Mouse (Mus musculus) MEL (cell line): ENCODE measurements around the gene Nfia. TPM values are rescaled to one million over a fixed set of nuclear protein-coding genes. Genes with fewer than 3 reads are reported as not detected.

ENCODE experiments used
- DNase-seq: peaks from one replicate; pipeline ENCODE4 v3.0.0; 2011; ENCODE audit warnings: low read depth, low spot score
- H3K27ac ChIP-seq: 2 replicates; pipeline ENCODE4 v1.5.1; 2012; ENCODE audit warnings: low read depth, mild to moderate bottlenecking, control low read depth, low read length, moderate library complexity; ENCODE audit not compliant: control insufficient read depth
- H3K27me3 ChIP-seq, 2 experiments: fragments of 150-350 bp in 1 of 2; sonication (generic) in 1 of 2; 2 replicates each; pipeline ENCODE4 v1.6.1; 2012; ENCODE audit warnings: low read length in 2 of 2, mild to moderate bottlenecking in 2 of 2, improper control_type of control experiment in 1 of 2, moderate library complexity in 1 of 2; ENCODE audit not compliant: insufficient read depth in 2 of 2, control insufficient read depth in 1 of 2
- H3K36me3 ChIP-seq, 2 experiments: 2 replicates each; pipeline ENCODE4 v1.6.1; 2012 to 2014; ENCODE audit warnings: low read length in 2 of 2, improper control_type of control experiment in 1 of 2, inconsistent platforms in 1 of 2, mild to moderate bottlenecking in 1 of 2; ENCODE audit not compliant: insufficient read depth in 2 of 2, control insufficient read depth in 1 of 2
- H3K4me1 ChIP-seq, 2 experiments: fragments of 150-350 bp in 1 of 2; sonication (generic) in 1 of 2; 2 replicates each; pipeline ENCODE4 v1.6.1; 2012; ENCODE audit warnings: low read length in 2 of 2, improper control_type of control experiment in 1 of 2, mild to moderate bottlenecking in 1 of 2; ENCODE audit not compliant: insufficient read depth in 2 of 2, control insufficient read depth in 1 of 2
- H3K4me3 ChIP-seq, 2 experiments: fragments of 150-350 bp in 1 of 2; sonication (generic) in 1 of 2; 2 replicates each; pipeline ENCODE4 v1.5.1; 2012; ENCODE audit warnings: low read depth in 2 of 2, low read length in 2 of 2, mild to moderate bottlenecking in 2 of 2, moderate library complexity in 2 of 2, control low read depth in 1 of 2, improper control_type of control experiment in 1 of 2; ENCODE audit not compliant: control insufficient read depth in 1 of 2, insufficient read depth in 1 of 2
- H3K79me2 ChIP-seq: 2 replicates; pipeline ENCODE4 v1.6.1; 2012; ENCODE audit warnings: mild to moderate bottlenecking, low read length, moderate library complexity; ENCODE audit not compliant: control insufficient read depth, poor library complexity, insufficient read depth
- H3K9ac ChIP-seq: 2 replicates; pipeline ENCODE4 v1.6.1; 2012; ENCODE audit warnings: low read depth, mild to moderate bottlenecking, control low read depth, low read length, moderate library complexity; ENCODE audit not compliant: control insufficient read depth, poor library complexity, severe bottlenecking
- H3K9me3 ChIP-seq: fragments of 150-350 bp; sonication (generic); replicated peaks from 2 replicates; pipeline ENCODE4 v1.6.1; 2012; ENCODE audit warnings: mild to moderate bottlenecking, low read length, improper control_type of control experiment, moderate library complexity; ENCODE audit not compliant: insufficient read depth
- BHLHE40 ChIP-seq: IDR thresholded peaks from 2 replicates; pipeline ENCODE4 v1.6.1; 2012; ENCODE audit warnings: low read depth, mild to moderate bottlenecking, inconsistent platforms, low read length, improper control_type of control experiment, borderline replicate concordance
- CTCF ChIP-seq, 3 experiments: IDR thresholded peaks in 2 of 3; conservative IDR thresholded peaks in 1 of 3; 2 replicates each; pipeline ENCODE4 v1.5.1; 2011 to 2012; ENCODE audit warnings: low read length in 3 of 3, low read depth in 2 of 3, mild to moderate bottlenecking in 2 of 3, improper control_type of control experiment in 1 of 3, inconsistent platforms in 1 of 3, mixed read lengths in 1 of 3, moderate library complexity in 1 of 3; ENCODE audit not compliant: control insufficient read depth in 1 of 3, insufficient read depth in 1 of 3, poor library complexity in 1 of 3, severe bottlenecking in 1 of 3
- ETS1 ChIP-seq: IDR thresholded peaks from 2 replicates; pipeline ENCODE4 v1.6.1; 2012; ENCODE audit warnings: low read depth, mild to moderate bottlenecking, inconsistent platforms, low read length, improper control_type of control experiment, moderate library complexity
- GATA1 ChIP-seq: IDR thresholded peaks from 2 replicates; pipeline ENCODE4 v1.6.1; 2011; ENCODE audit warnings: low read depth, low read length, improper control_type of control experiment
- HCFC1 ChIP-seq: IDR thresholded peaks from 2 replicates; pipeline ENCODE4 v1.6.1; 2012; ENCODE audit warnings: low read depth, mild to moderate bottlenecking, inconsistent platforms, low read length, improper control_type of control experiment, moderate library complexity
- MAFK ChIP-seq: IDR thresholded peaks from 2 replicates; pipeline ENCODE4 v1.6.1; 2011; ENCODE audit warnings: low read depth, mild to moderate bottlenecking, low read length, improper control_type of control experiment, borderline replicate concordance
- MAX ChIP-seq: IDR thresholded peaks from 2 replicates; pipeline ENCODE4 v1.6.1; 2011; ENCODE audit warnings: low read length, improper control_type of control experiment
- MAZ ChIP-seq: IDR thresholded peaks from 2 replicates; pipeline ENCODE4 v1.6.1; 2012; ENCODE audit warnings: low read depth, mild to moderate bottlenecking, inconsistent platforms, low read length, improper control_type of control experiment
- MEF2A ChIP-seq: IDR thresholded peaks from 2 replicates; pipeline ENCODE4 v1.6.1; 2014; ENCODE audit warnings: low read depth, mild to moderate bottlenecking, inconsistent platforms, low read length, improper control_type of control experiment; ENCODE audit not compliant: poor library complexity, insufficient replicate concordance, severe bottlenecking; ENCODE audit errors: extremely low read depth
- MXI1 ChIP-seq: IDR thresholded peaks from 2 replicates; pipeline ENCODE4 v1.6.1; 2011; ENCODE audit warnings: mild to moderate bottlenecking, low read depth, low read length, improper control_type of control experiment
- NELFE ChIP-seq: IDR thresholded peaks from 2 replicates; pipeline ENCODE4 v1.6.1; 2011; ENCODE audit warnings: low read depth, low read length, improper control_type of control experiment
- POLR2A ChIP-seq, 2 experiments: IDR thresholded peaks; 2 replicates each; pipeline ENCODE4 v1.6.1; 2011 to 2012; ENCODE audit warnings: low read length in 2 of 2, mild to moderate bottlenecking in 2 of 2, control low read depth in 1 of 2, improper control_type of control experiment in 1 of 2, low read depth in 1 of 2, moderate library complexity in 1 of 2; ENCODE audit not compliant: control insufficient read depth in 1 of 2, insufficient read depth in 1 of 2, poor library complexity in 1 of 2
- RAD21 ChIP-seq: IDR thresholded peaks from 2 replicates; pipeline ENCODE4 v1.6.1; 2011; ENCODE audit warnings: mild to moderate bottlenecking, low read depth, low read length, improper control_type of control experiment
- RCOR1 ChIP-seq: IDR thresholded peaks from 2 replicates; pipeline ENCODE4 v1.6.1; 2012; ENCODE audit warnings: low read depth, mild to moderate bottlenecking, inconsistent platforms, low read length, improper control_type of control experiment
- TAL1 ChIP-seq: IDR thresholded peaks from 2 replicates; pipeline ENCODE4 v1.6.1; 2012; ENCODE audit warnings: mild to moderate bottlenecking, inconsistent platforms, low read length, moderate library complexity, mixed read lengths
- TCF12 ChIP-seq: IDR thresholded peaks from 2 replicates; pipeline ENCODE4 v1.6.1; 2014; ENCODE audit warnings: low read depth, mild to moderate bottlenecking, inconsistent platforms, low read length, improper control_type of control experiment, moderate library complexity
- USF1 ChIP-seq: IDR thresholded peaks from 2 replicates; pipeline ENCODE4 v1.6.1; 2014; ENCODE audit warnings: low read depth, mild to moderate bottlenecking, inconsistent platforms, low read length, improper control_type of control experiment, moderate library complexity
- USF2 ChIP-seq, 2 experiments: IDR thresholded peaks; 2 replicates each; pipeline ENCODE4 v1.6.1; 2011 to 2012; ENCODE audit warnings: improper control_type of control experiment in 2 of 2, low read length in 2 of 2, borderline replicate concordance in 1 of 2, inconsistent platforms in 1 of 2, low read depth in 1 of 2, mild to moderate bottlenecking in 1 of 2; ENCODE audit not compliant: insufficient read depth in 1 of 2
- ZC3H11A ChIP-seq: IDR thresholded peaks from 2 replicates; pipeline ENCODE4 v1.6.1; 2012; ENCODE audit warnings: low read depth, mild to moderate bottlenecking, inconsistent platforms, low read length, improper control_type of control experiment
- polyA plus RNA-seq, 2 experiments: library from polyadenylated mRNA; stranded (reverse) in 1 of 2; unstranded in 1 of 2; fragments of >175 nt in 1 of 2; fragments of >200 nt in 1 of 2; gene quantifications; 2 replicates each; pipeline versions ENCODE4 v1.2.1 to v1.2.4; 2012; ENCODE audit warnings: low replicate concordance in 2 of 2, low read depth in 1 of 2; ENCODE audit not compliant: insufficient read length in 2 of 2, insufficient read depth in 1 of 2, missing spikeins in 1 of 2
- total RNA-seq: library from RNA; depleted of rRNA; stranded (reverse); fragments of 300-350 nt; gene quantifications from 2 replicates; pipeline ENCODE4 v1.2.3, GENCODE M21; 2012

Nfia gene
- total and polyA plus RNA-seq, 3 experiments = 10.2 to 20.5 (median 13.4) TPM

- TF ChIP-seq ETS1 (no peak), HCFC1 (no peak), USF1 (peak; percentile 70), RCOR1 (no peak), MAZ (no peak), POLR2A (IDR thresholded peaks at IDR 0.05; ENCODE audit: control insufficient read depth in 1 of 2, insufficient read depth in 1 of 2, low read depth in 1 of 2, low read length in 2 of 2, poor library complexity in 1 of 2) (no peak), MXI1 (peak; percentile 28; the same call in 1 of the 2 replicates)
Measured at GRCm38 (mm10) chr4:97767025-97767424, 5.5 kb upstream of the Nfia start (continued).

DNA sequence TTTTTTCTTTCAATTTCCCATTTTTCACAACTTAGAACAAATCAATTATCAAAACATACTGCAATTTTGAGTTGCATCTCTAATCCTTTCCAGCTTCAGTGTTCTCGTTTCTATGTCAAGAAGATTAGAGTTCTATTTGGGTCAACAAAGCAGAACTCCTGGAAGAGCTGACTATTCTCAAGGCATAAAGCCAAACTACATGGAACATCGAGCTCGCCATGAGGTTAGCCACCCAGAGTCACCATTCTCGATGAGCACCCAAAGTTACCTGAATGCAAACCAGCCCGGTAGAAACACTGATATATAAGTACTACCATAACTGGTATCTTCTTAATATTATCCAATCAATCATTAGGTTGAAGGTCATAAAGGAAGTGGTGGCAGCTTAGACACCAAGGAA lies 5.0 kb upstream of the Nfia start:
- no peaks in the 10 kb centered on the region for H3K79me2 ChIP-seq
- no peaks in the 10 kb centered on the region for H3K9me3 ChIP-seq
- no peak overlapping the region for H3K4me3 ChIP-seq
- no peak for TF ChIP-seq MEF2A
- TF ChIP-seq ETS1 = no peak
- no peak for TF ChIP-seq USF1
- no peak for TF ChIP-seq GATA1
- TF ChIP-seq MAZ = no peak
- no peak for TF ChIP-seq RAD21
- TF ChIP-seq TCF12 = no peak
- TF ChIP-seq MAFK = no peak
- no peak for TF ChIP-seq MXI1
- TF ChIP-seq NELFE = no peak
- no peak for TF ChIP-seq MAX
- no peak for TF ChIP-seq TAL1
- no peak for TF ChIP-seq CTCF (IDR thresholded peaks at IDR 0.05 in 2 of 3, conservative IDR thresholded peaks at IDR 0.05 in 1 of 3; ENCODE audit: control insufficient read depth in 1 of 3, insufficient read depth in 1 of 3, low read depth in 2 of 3, low read length in 3 of 3, poor library complexity in 1 of 3, severe bottlenecking in 1 of 3)
- no peak for TF ChIP-seq ZC3H11A
- no peak for TF ChIP-seq USF2 (IDR thresholded peaks at IDR 0.05; ENCODE audit: borderline replicate concordance in 1 of 2, insufficient read depth in 1 of 2, low read depth in 1 of 2, low read length in 2 of 2)
- no peak for TF ChIP-seq BHLHE40
- H3K27ac ChIP-seq = no peak overlapping the region
- no peak overlapping the region for H3K9ac ChIP-seq
- DNase-seq = no peak
- H3K4me1 ChIP-seq = peaks cover 3 to 24% of the 10 kb centered on the region in 2 experiments
- peaks cover 0 to 25% of the 10 kb centered on the region in 2 experiments; a peak in 2 of 4 replicates for H3K36me3 ChIP-seq
- H3K27me3 ChIP-seq = no peaks in the 10 kb centered on the region
